Mouse (Mus musculus): ENCODE results near the gene Sord. TPM values are rescaled to one million over a fixed set of nuclear protein-coding genes. Genes with fewer than 3 reads are reported as not detected.
"Not testable (repeated sequence)": the region's sequence is repeated elsewhere in the genome, so short reads cannot be mapped to it uniquely, and the experiment has no call there.

Gene Sord
- polyA plus RNA-seq, 1 experiment, result 18.5 TPM

GRCm38 (mm10) chr2:122210534-122211228 is 23.9 kb upstream of the Sord start:
- no peaks in the 10 kb centered on the region for H3K79me2 ChIP-seq (ENCODE audit: control insufficient read depth, insufficient read depth)
- no peak overlapping the region for H3K4me2 ChIP-seq (ENCODE audit: low read depth)
- no peaks in the 10 kb centered on the region for H3K27me3 ChIP-seq (ENCODE audit: control insufficient read depth, insufficient read depth, insufficient read length)
- no peak overlapping the region for H3K4me3 ChIP-seq
- TF ChIP-seq MAX (IDR thresholded peaks at IDR 0.05; ENCODE audit: low read depth), result no peak
- TF ChIP-seq CEBPB (IDR thresholded peaks at IDR 0.05; ENCODE audit: insufficient read depth, poor library complexity, severe bottlenecking), result no peak
- no peak for TF ChIP-seq SRF (IDR thresholded peaks at IDR 0.05; ENCODE audit: control insufficient read depth, insufficient read length, low read depth)
- TF ChIP-seq POLR2A (IDR thresholded peaks at IDR 0.05; ENCODE audit: insufficient read length, low read depth), result no peak
- no peak for TF ChIP-seq REST (IDR thresholded peaks at IDR 0.05; ENCODE audit: insufficient read depth, insufficient read length)
- no peak for TF ChIP-seq TCF12 (IDR thresholded peaks at IDR 0.05; ENCODE audit: insufficient read depth, poor library complexity, severe bottlenecking)
- TF ChIP-seq MYOD1 (IDR thresholded peaks at IDR 0.05; ENCODE audit: control insufficient read depth in 1 of 3, insufficient read length in 2 of 3, low read depth in 2 of 3), result no peak
- TF ChIP-seq POLR2AphosphoS2 (IDR thresholded peaks at IDR 0.05; ENCODE audit: insufficient read length, low read depth), result no peak
- no peak for TF ChIP-seq TCF3 (IDR thresholded peaks at IDR 0.05; ENCODE audit: insufficient read length, low read depth)
- no peak for TF ChIP-seq MYOG (IDR thresholded peaks at IDR 0.05; ENCODE audit: control insufficient read depth in 1 of 3, insufficient read depth in 1 of 3, insufficient read length in 2 of 3, low read depth in 2 of 3)
- TF ChIP-seq USF1 (IDR thresholded peaks at IDR 0.05; ENCODE audit: low read depth), result no peak
- no peak for TF ChIP-seq E2F4 (IDR thresholded peaks at IDR 0.05; ENCODE audit: insufficient read depth)
- no peak overlapping the region for H3ac ChIP-seq (ENCODE audit: control insufficient read depth, insufficient read length)
- H3K36me3 ChIP-seq (ENCODE audit: control insufficient read depth, insufficient read depth), result no peaks in the 10 kb centered on the region

- not testable (repeated sequence) for H3ac ChIP-seq (ENCODE audit: control insufficient read depth, insufficient read length); H3K79me2 ChIP-seq (ENCODE audit: control insufficient read depth, insufficient read depth); H3K4me3 ChIP-seq; H3K27me3 ChIP-seq (ENCODE audit: control insufficient read depth, insufficient read depth, insufficient read length); H3K36me3 ChIP-seq (ENCODE audit: control insufficient read depth, insufficient read depth); H3K4me2 ChIP-seq (ENCODE audit: low read depth)
These were observed 17.5 kb upstream of the Sord start for GRCm38 (mm10) chr2:122217075-122217474.

GRCm38 (mm10) chr2:122218234-122218633 is 16.3 kb upstream of the Sord start:
- H3K79me2 ChIP-seq (ENCODE audit: control insufficient read depth, insufficient read depth), result no peaks in the 10 kb centered on the region
- no peaks in the 10 kb centered on the region for H3K27me3 ChIP-seq (ENCODE audit: control insufficient read depth, insufficient read depth, insufficient read length)
- H3K4me2 ChIP-seq (ENCODE audit: low read depth), result no peak overlapping the region
- no peak overlapping the region for H3ac ChIP-seq (ENCODE audit: control insufficient read depth, insufficient read length)
- no peak for TF ChIP-seq MYOG (IDR thresholded peaks at IDR 0.05; ENCODE audit: control insufficient read depth in 1 of 3, insufficient read depth in 1 of 3, insufficient read length in 2 of 3, low read depth in 2 of 3)
- TF ChIP-seq REST (IDR thresholded peaks at IDR 0.05; ENCODE audit: insufficient read depth, insufficient read length), result no peak
- no peak for TF ChIP-seq TCF3 (IDR thresholded peaks at IDR 0.05; ENCODE audit: insufficient read length, low read depth)
- no peaks in the 10 kb centered on the region for H3K36me3 ChIP-seq (ENCODE audit: control insufficient read depth, insufficient read depth)
- H3K4me3 ChIP-seq, result no peak overlapping the region

- Histone ChIP-seq H3K4me2 (ENCODE audit: low read depth) (no peak overlapping the region), H3K4me3 (no peak overlapping the region), H3K79me2 (ENCODE audit: control insufficient read depth, insufficient read depth) (no peaks in the 10 kb centered on the region), H3K27me3 (ENCODE audit: control insufficient read depth, insufficient read depth, insufficient read length) (no peaks in the 10 kb centered on the region), H3ac (ENCODE audit: control insufficient read depth, insufficient read length) (no peak overlapping the region), H3K36me3 (ENCODE audit: control insufficient read depth, insufficient read depth) (no peaks in the 10 kb centered on the region)
- TF ChIP-seq POLR2A (IDR thresholded peaks at IDR 0.05; ENCODE audit: insufficient read length, low read depth) (no peak), TCF3 (IDR thresholded peaks at IDR 0.05; ENCODE audit: insufficient read length, low read depth) (no peak), REST (IDR thresholded peaks at IDR 0.05; ENCODE audit: insufficient read depth, insufficient read length) (no peak)
These were observed 13.2 kb upstream of the Sord start for GRCm38 (mm10) chr2:122221378-122221777.

- Histone ChIP-seq H3K27me3 (ENCODE audit: control insufficient read depth, insufficient read depth, insufficient read length) (no peaks in the 10 kb centered on the region), H3K4me2 (ENCODE audit: low read depth) (no peak overlapping the region), H3K36me3 (ENCODE audit: control insufficient read depth, insufficient read depth) (no peaks in the 10 kb centered on the region), H3K4me3 (no peak overlapping the region), H3ac (ENCODE audit: control insufficient read depth, insufficient read length) (no peak overlapping the region), H3K79me2 (ENCODE audit: control insufficient read depth, insufficient read depth) (no peaks in the 10 kb centered on the region)
- TF ChIP-seq MYOD1 (IDR thresholded peaks at IDR 0.05; ENCODE audit: control insufficient read depth in 1 of 3, insufficient read length in 2 of 3, low read depth in 2 of 3) (no peak), MAX (IDR thresholded peaks at IDR 0.05; ENCODE audit: low read depth) (no peak), POLR2AphosphoS2 (IDR thresholded peaks at IDR 0.05; ENCODE audit: insufficient read length, low read depth) (no peak), SRF (IDR thresholded peaks at IDR 0.05; ENCODE audit: control insufficient read depth, insufficient read length, low read depth) (no peak), REST (IDR thresholded peaks at IDR 0.05; ENCODE audit: insufficient read depth, insufficient read length) (no peak), CEBPB (IDR thresholded peaks at IDR 0.05; ENCODE audit: insufficient read depth, poor library complexity, severe bottlenecking) (no peak), USF1 (IDR thresholded peaks at IDR 0.05; ENCODE audit: low read depth) (no peak), POLR2A (IDR thresholded peaks at IDR 0.05; ENCODE audit: insufficient read length, low read depth) (no peak), E2F4 (IDR thresholded peaks at IDR 0.05; ENCODE audit: insufficient read depth) (no peak)
These were observed 12.8 kb upstream of the Sord start for GRCm38 (mm10) chr2:122221798-122222197.

- Histone ChIP-seq H3K79me2 (ENCODE audit: control insufficient read depth, insufficient read depth) (no peaks in the 10 kb centered on the region), H3K4me2 (ENCODE audit: low read depth) (no peak overlapping the region), H3K27me3 (ENCODE audit: control insufficient read depth, insufficient read depth, insufficient read length) (no peaks in the 10 kb centered on the region), H3ac (ENCODE audit: control insufficient read depth, insufficient read length) (no peak overlapping the region), H3K36me3 (ENCODE audit: control insufficient read depth, insufficient read depth) (no peaks in the 10 kb centered on the region), H3K4me3 (no peak overlapping the region)
- no peak for TF ChIP-seq MYOD1 (IDR thresholded peaks at IDR 0.05; ENCODE audit: control insufficient read depth in 1 of 3, insufficient read length in 2 of 3, low read depth in 2 of 3)
- no peak for TF ChIP-seq E2F4 (IDR thresholded peaks at IDR 0.05; ENCODE audit: insufficient read depth)
- TF ChIP-seq MAX (IDR thresholded peaks at IDR 0.05; ENCODE audit: low read depth), result no peak
- TF ChIP-seq TCF12 (IDR thresholded peaks at IDR 0.05; ENCODE audit: insufficient read depth, poor library complexity, severe bottlenecking), result no peak
- no peak for TF ChIP-seq POLR2AphosphoS2 (IDR thresholded peaks at IDR 0.05; ENCODE audit: insufficient read length, low read depth)
- TF ChIP-seq TCF3 (IDR thresholded peaks at IDR 0.05; ENCODE audit: insufficient read length, low read depth), result no peak
- TF ChIP-seq CEBPB (IDR thresholded peaks at IDR 0.05; ENCODE audit: insufficient read depth, poor library complexity, severe bottlenecking), result no peak
- no peak for TF ChIP-seq MYOG (IDR thresholded peaks at IDR 0.05; ENCODE audit: control insufficient read depth in 1 of 3, insufficient read depth in 1 of 3, insufficient read length in 2 of 3, low read depth in 2 of 3)
- TF ChIP-seq POLR2A (IDR thresholded peaks at IDR 0.05; ENCODE audit: insufficient read length, low read depth), result no peak
- TF ChIP-seq REST (IDR thresholded peaks at IDR 0.05; ENCODE audit: insufficient read depth, insufficient read length), result no peak
- no peak for TF ChIP-seq USF1 (IDR thresholded peaks at IDR 0.05; ENCODE audit: low read depth)
- TF ChIP-seq SRF (IDR thresholded peaks at IDR 0.05; ENCODE audit: control insufficient read depth, insufficient read length, low read depth), result no peak
These were observed 12.3 kb upstream of the Sord start for GRCm38 (mm10) chr2:122222272-122222671.

All from myocyte (in vitro differentiated cells).